Mouse (Mus musculus): ENCODE measurements around the gene C1s2.
A peak's percentile ranks its signal among the peaks of the same experiment; 100 is the strongest.
"Not testable (repeated sequence)": the region's sequence is repeated elsewhere in the genome, so short reads cannot be mapped to it uniquely, and the experiment has no call there.

Gene C1s2

GRCm38 (mm10) chr6:124635985-124636384 is at the start of gene C1s2:
TSS of gene C1s2 (minus strand) at chr6:124636085.
- DNase-seq, result not testable (repeated sequence)

- DNase-seq, result no peak
Observed at GRCm38 (mm10) chr6:124683591-124684417, 47.9 kb upstream of the C1s2 start.

- not testable (repeated sequence) for DNase-seq
Observed at GRCm38 (mm10) chr6:124682291-124682690, 46.4 kb upstream of the C1s2 start.

- DNase-seq, result no peak
Observed at GRCm38 (mm10) chr6:124679486-124679885, 43.6 kb upstream of the C1s2 start.

GRCm38 (mm10) chr6:124678769-124679168 is 42.9 kb upstream of the C1s2 start:
- no peak for DNase-seq

- no peak for DNase-seq
Observed at GRCm38 (mm10) chr6:124676171-124676570, 40.3 kb upstream of the C1s2 start.

GRCm38 (mm10) chr6:124674591-124674990 is 38.7 kb upstream of the C1s2 start:
- no peak for DNase-seq

- no peak for DNase-seq
Observed at GRCm38 (mm10) chr6:124673619-124674018, 37.7 kb upstream of the C1s2 start.

GRCm38 (mm10) chr6:124672100-124672499 is 36.2 kb upstream of the C1s2 start:
- DNase-seq, result no peak

- no peak for DNase-seq
Observed at GRCm38 (mm10) chr6:124670281-124670900, 34.5 kb upstream of the C1s2 start.

GRCm38 (mm10) chr6:124669234-124669859 is 33.5 kb upstream of the C1s2 start:
- DNase-seq, result no peak

GRCm38 (mm10) chr6:124665011-124665410 is 29.1 kb upstream of the C1s2 start:
- no peak for DNase-seq

- DNase-seq, result no peak
Observed at GRCm38 (mm10) chr6:124664256-124664655, 28.4 kb upstream of the C1s2 start.

- no peak for DNase-seq
Observed at GRCm38 (mm10) chr6:124663424-124663795, 27.5 kb upstream of the C1s2 start.

- peak; percentile 99 to 100 for DNase-seq
Observed at GRCm38 (mm10) chr6:124662477-124663423, 26.9 kb upstream of the C1s2 start, which contains the start of gene Lpcat3. TSS of gene Lpcat3 (plus strand) at chr6:124663027.

- no peak for DNase-seq
Observed at GRCm38 (mm10) chr6:124661995-124662394, 26.1 kb upstream of the C1s2 start.

- no peak for DNase-seq
Observed at GRCm38 (mm10) chr6:124661156-124661806, 25.4 kb upstream of the C1s2 start.

GRCm38 (mm10) chr6:124658067-124658466 is 22.2 kb upstream of the C1s2 start:
- DNase-seq, result no peak

- DNase-seq, result no peak
Observed at GRCm38 (mm10) chr6:124655893-124656292, 20.0 kb upstream of the C1s2 start.

GRCm38 (mm10) chr6:124646394-124646793 is 10.5 kb upstream of the C1s2 start:
- DNase-seq, result no peak

GRCm38 (mm10) chr6:124640997-124641396 is 5.1 kb upstream of the C1s2 start:
- peak; percentile 83 for DNase-seq

- no peak for DNase-seq
Observed at GRCm38 (mm10) chr6:124640041-124640440, 4.2 kb upstream of the C1s2 start.

Data from B cell, adult 2 months (primary cell).